Mouse (Mus musculus): ENCODE measurements around the gene Cdc42ep5.

- no peak for TF ChIP-seq CTCF (IDR thresholded peaks at IDR 0.05; ENCODE audit: borderline replicate concordance, insufficient read depth, low read depth, low read length)
- no peak for TF ChIP-seq POLR2A (IDR thresholded peaks at IDR 0.05; ENCODE audit: borderline replicate concordance, insufficient read depth, low read length)
Measured at GRCm38 (mm10) chr7:4123732-4124131, 40.9 kb downstream of the Cdc42ep5 start.

All from cerebellum, adult 2 months (tissue).